Mouse (Mus musculus): ENCODE measurements around the gene Pms2. TPM values are rescaled to one million over a fixed set of nuclear protein-coding genes. Genes with fewer than 3 reads are reported as not detected.
A peak's percentile ranks its signal among the peaks of the same experiment; 100 is the strongest.

Gene Pms2
- polyA plus RNA-seq, 1 experiment: 18.6 TPM

GRCm38 (mm10) chr5:143906429-143906828 lies 3.3 kb upstream of the Pms2 start:
- no peak for DNase-seq (ENCODE audit: low read depth)
- TF ChIP-seq CTCF (IDR thresholded peaks at IDR 0.05; ENCODE audit: borderline replicate concordance, extremely low read depth, insufficient read depth, insufficient read length) (no peak), POLR2A (IDR thresholded peaks at IDR 0.05; ENCODE audit: borderline replicate concordance, extremely low read depth, insufficient read depth, insufficient read length, poor library complexity, severe bottlenecking) (no peak)

GRCm38 (mm10) chr5:143908926-143909325 lies 838 bp upstream of the Pms2 start:
- TF ChIP-seq POLR2A (IDR thresholded peaks at IDR 0.05; ENCODE audit: borderline replicate concordance, extremely low read depth, insufficient read depth, insufficient read length, poor library complexity, severe bottlenecking): no peak
- DNase-seq (ENCODE audit: low read depth): no peak

- TF ChIP-seq POLR2A (IDR thresholded peaks at IDR 0.05; ENCODE audit: borderline replicate concordance, extremely low read depth, insufficient read depth, insufficient read length, poor library complexity, severe bottlenecking) (no peak), CTCF (IDR thresholded peaks at IDR 0.05; ENCODE audit: borderline replicate concordance, extremely low read depth, insufficient read depth, insufficient read length) (no peak)
- no peak for DNase-seq (ENCODE audit: low read depth)
Observed at GRCm38 (mm10) chr5:143916221-143916620, 6.5 kb downstream of the Pms2 start.

- DNase-seq (ENCODE audit: low read depth): peak; percentile 66
- TF ChIP-seq POLR2A (IDR thresholded peaks at IDR 0.05; ENCODE audit: borderline replicate concordance, extremely low read depth, insufficient read depth, insufficient read length, poor library complexity, severe bottlenecking): no peak
- TF ChIP-seq CTCF (IDR thresholded peaks at IDR 0.05; ENCODE audit: borderline replicate concordance, extremely low read depth, insufficient read depth, insufficient read length): peak; percentile 55; the same call in 1 of the 2 replicates
Observed at GRCm38 (mm10) chr5:143917418-143917817, 7.7 kb downstream of the Pms2 start.

- no peak for DNase-seq (ENCODE audit: low read depth)
- no peak for TF ChIP-seq POLR2A (IDR thresholded peaks at IDR 0.05; ENCODE audit: borderline replicate concordance, extremely low read depth, insufficient read depth, insufficient read length, poor library complexity, severe bottlenecking)
- no peak for TF ChIP-seq CTCF (IDR thresholded peaks at IDR 0.05; ENCODE audit: borderline replicate concordance, extremely low read depth, insufficient read depth, insufficient read length)
Observed at GRCm38 (mm10) chr5:143918120-143918519, 8.4 kb downstream of the Pms2 start.

GRCm38 (mm10) chr5:143924781-143925452 lies 15.2 kb downstream of the Pms2 start:
- no peak for DNase-seq (ENCODE audit: low read depth)
- TF ChIP-seq POLR2A (IDR thresholded peaks at IDR 0.05; ENCODE audit: borderline replicate concordance, extremely low read depth, insufficient read depth, insufficient read length, poor library complexity, severe bottlenecking) (no peak), CTCF (IDR thresholded peaks at IDR 0.05; ENCODE audit: borderline replicate concordance, extremely low read depth, insufficient read depth, insufficient read length) (no peak)

GRCm38 (mm10) chr5:143927875-143928274 lies 18.1 kb downstream of the Pms2 start, which contains the start of gene Gm42421:
Gene Gm42421, plus strand, starts transcription at chr5:143928175.
- DNase-seq (ENCODE audit: low read depth): no peak
- TF ChIP-seq POLR2A (IDR thresholded peaks at IDR 0.05; ENCODE audit: borderline replicate concordance, extremely low read depth, insufficient read depth, insufficient read length, poor library complexity, severe bottlenecking) (no peak), CTCF (IDR thresholded peaks at IDR 0.05; ENCODE audit: borderline replicate concordance, extremely low read depth, insufficient read depth, insufficient read length) (no peak)

GRCm38 (mm10) chr5:143929291-143929690 lies 19.5 kb downstream of the Pms2 start:
- DNase-seq (ENCODE audit: low read depth): no peak
- TF ChIP-seq CTCF (IDR thresholded peaks at IDR 0.05; ENCODE audit: borderline replicate concordance, extremely low read depth, insufficient read depth, insufficient read length): no peak
- no peak for TF ChIP-seq POLR2A (IDR thresholded peaks at IDR 0.05; ENCODE audit: borderline replicate concordance, extremely low read depth, insufficient read depth, insufficient read length, poor library complexity, severe bottlenecking)

- no peak for DNase-seq (ENCODE audit: low read depth)
- TF ChIP-seq POLR2A (IDR thresholded peaks at IDR 0.05; ENCODE audit: borderline replicate concordance, extremely low read depth, insufficient read depth, insufficient read length, poor library complexity, severe bottlenecking) (no peak), CTCF (IDR thresholded peaks at IDR 0.05; ENCODE audit: borderline replicate concordance, extremely low read depth, insufficient read depth, insufficient read length) (no peak)
Observed at GRCm38 (mm10) chr5:143930656-143931055, 20.9 kb downstream of the Pms2 start.

- no peak for DNase-seq (ENCODE audit: low read depth)
- TF ChIP-seq CTCF (IDR thresholded peaks at IDR 0.05; ENCODE audit: borderline replicate concordance, extremely low read depth, insufficient read depth, insufficient read length): no peak
- TF ChIP-seq POLR2A (IDR thresholded peaks at IDR 0.05; ENCODE audit: borderline replicate concordance, extremely low read depth, insufficient read depth, insufficient read length, poor library complexity, severe bottlenecking): no peak
Observed at GRCm38 (mm10) chr5:143931863-143932580, 22.3 kb downstream of the Pms2 start.

- DNase-seq (ENCODE audit: low read depth): peak; percentile 36
- no peak for TF ChIP-seq CTCF (IDR thresholded peaks at IDR 0.05; ENCODE audit: borderline replicate concordance, extremely low read depth, insufficient read depth, insufficient read length)
- TF ChIP-seq POLR2A (IDR thresholded peaks at IDR 0.05; ENCODE audit: borderline replicate concordance, extremely low read depth, insufficient read depth, insufficient read length, poor library complexity, severe bottlenecking): no peak
Observed at GRCm38 (mm10) chr5:143932831-143933230, 23.1 kb downstream of the Pms2 start, which contains the start of gene Rsph10b. Gene Rsph10b, plus strand, starts transcription at chr5:143933035.

GRCm38 (mm10) chr5:143933414-143933813 lies 23.6 kb downstream of the Pms2 start:
- DNase-seq (ENCODE audit: low read depth): no peak
- TF ChIP-seq POLR2A (IDR thresholded peaks at IDR 0.05; ENCODE audit: borderline replicate concordance, extremely low read depth, insufficient read depth, insufficient read length, poor library complexity, severe bottlenecking) (no peak), CTCF (IDR thresholded peaks at IDR 0.05; ENCODE audit: borderline replicate concordance, extremely low read depth, insufficient read depth, insufficient read length) (no peak)

Measured in brain, embryonic 14.5 days (tissue).